Mouse (Mus musculus): ENCODE data around the gene Mkrn1.
A peak's percentile ranks its signal among the peaks of the same experiment; 100 is the strongest.

The Mkrn1 gene

DNA sequence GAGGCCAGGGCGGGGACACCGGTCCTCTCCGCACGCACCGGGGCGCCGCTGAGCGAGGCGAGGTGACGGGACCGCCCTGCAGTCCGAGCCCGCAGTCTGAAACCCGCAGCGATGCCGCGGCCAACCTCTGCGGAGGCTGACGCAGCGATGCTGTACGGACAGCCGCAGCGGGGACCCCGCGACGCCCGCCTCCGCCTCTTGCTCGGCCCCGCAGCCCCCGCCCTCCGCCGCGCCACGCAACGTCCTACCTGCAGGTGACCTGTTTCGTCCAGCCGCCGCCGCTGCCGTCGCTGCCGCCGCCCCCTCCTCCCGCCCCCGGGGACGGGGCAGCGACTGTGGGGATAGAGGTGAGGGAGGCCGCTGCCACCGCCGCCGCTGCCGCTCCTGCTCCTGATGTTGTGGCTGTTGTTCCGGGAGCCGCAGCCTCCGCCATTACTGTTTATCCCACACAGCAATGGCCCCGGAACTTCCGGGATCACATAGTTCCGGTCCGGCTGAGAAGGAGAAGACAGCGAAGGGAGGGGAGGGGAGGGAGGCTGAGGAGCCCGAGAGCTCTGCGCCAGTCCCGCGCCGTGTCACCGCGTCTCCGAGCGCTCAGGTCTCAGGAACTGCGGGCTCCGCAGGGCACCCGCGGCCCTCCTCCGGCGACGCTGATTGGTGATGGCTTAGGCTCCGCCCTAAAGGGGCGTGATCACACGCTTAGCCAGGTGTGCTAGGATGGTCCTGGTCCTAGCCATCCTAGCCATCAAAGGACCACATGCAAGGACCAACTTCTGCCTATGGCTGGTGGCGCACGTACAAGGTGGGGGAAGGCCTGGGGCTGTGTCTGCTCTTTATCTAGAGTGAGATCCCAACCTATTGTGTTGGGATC, at the start of gene Mkrn1:
Gene Mkrn1, minus strand, starts transcription at position 612 of the 871 bp plus-strand sequence.
- H3K27me3 ChIP-seq (ENCODE audit: control insufficient read depth, insufficient read depth, low read length, poor library complexity, severe bottlenecking), result no peaks in the 10 kb centered on the region; the same call in 1 of the 2 replicates
- no peaks in the 10 kb centered on the region for H3K36me3 ChIP-seq (ENCODE audit: control insufficient read depth, insufficient read depth, low read length, poor library complexity, severe bottlenecking)
- DNase-seq (ENCODE audit: low read depth, low spot score), result peak; percentile 86

DNA sequence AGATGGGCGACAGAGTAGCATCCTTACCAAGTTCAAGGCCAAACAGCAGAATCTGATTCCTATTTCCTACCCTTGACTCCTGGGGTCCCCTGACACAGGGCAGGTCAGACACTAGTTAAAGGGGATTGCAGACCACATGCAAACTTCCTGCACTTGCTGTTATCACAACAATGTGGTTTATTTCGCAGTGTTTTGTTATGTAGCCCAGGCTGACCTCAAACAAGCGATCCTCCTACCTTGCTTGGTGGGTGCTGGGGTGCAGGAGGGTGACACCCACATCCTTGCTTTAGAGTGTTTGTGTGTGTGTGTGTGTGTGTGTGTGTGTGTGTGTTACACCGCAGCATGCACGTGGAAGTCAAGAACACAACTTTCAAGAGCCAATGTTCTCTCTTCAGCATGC, 49.2 kb upstream of the Mkrn1 start:
- H3K36me3 ChIP-seq (ENCODE audit: control insufficient read depth, insufficient read depth, low read length, poor library complexity, severe bottlenecking), result no peaks in the 10 kb centered on the region
- no peak for DNase-seq (ENCODE audit: low read depth, low spot score)
- no peaks in the 10 kb centered on the region for H3K27me3 ChIP-seq (ENCODE audit: control insufficient read depth, insufficient read depth, low read length, poor library complexity, severe bottlenecking)

DNA sequence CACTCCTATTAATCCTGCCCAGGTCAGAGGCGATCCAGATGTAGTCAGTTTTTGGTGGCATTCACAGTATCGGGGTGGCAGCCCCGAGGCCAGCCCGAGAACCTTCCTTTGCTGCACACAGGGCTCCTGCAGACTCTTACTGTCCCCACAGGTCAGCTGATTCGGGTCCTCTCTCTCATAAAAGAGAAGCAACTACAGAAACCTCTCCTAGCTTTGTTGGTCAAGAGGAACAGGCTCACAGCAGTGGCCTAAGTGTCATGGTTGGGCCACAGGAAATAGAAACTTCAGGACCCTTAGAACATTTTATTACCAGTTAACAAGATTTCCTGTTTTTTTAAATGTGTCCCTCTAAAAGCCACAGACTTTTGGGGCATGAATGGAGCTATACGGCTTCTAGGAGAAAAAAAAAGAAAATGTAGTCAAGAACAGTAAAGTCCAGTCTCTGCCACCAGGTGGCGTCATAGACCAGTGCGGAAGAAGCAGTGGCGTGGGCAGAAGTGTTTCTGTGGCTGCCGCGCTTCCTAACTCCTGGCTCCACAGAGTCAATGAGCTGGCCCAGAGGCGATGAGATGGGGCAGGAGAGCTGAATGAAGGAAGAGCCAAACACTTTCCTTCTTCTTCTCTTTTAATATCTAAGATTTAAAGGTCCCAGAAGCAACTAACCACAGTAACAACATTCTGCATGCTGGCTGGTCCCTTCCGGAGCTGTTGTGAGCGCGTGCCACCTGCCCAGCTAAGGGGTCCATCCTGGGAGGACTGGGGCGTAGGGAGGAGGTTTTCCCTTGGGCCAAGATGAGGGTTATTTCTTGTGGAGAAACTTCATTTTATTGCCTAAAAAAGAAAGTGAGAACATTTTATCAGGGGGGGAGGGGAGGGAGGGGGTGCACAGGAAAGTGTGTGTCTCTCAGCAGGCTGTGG, 42.6 kb upstream of the Mkrn1 start:
- Histone ChIP-seq H3K36me3 (ENCODE audit: control insufficient read depth, insufficient read depth, low read length, poor library complexity, severe bottlenecking) (no peaks in the 10 kb centered on the region), H3K27me3 (ENCODE audit: control insufficient read depth, insufficient read depth, low read length, poor library complexity, severe bottlenecking) (no peaks in the 10 kb centered on the region)
- peak; percentile 87 for DNase-seq (ENCODE audit: low read depth, low spot score)

DNA sequence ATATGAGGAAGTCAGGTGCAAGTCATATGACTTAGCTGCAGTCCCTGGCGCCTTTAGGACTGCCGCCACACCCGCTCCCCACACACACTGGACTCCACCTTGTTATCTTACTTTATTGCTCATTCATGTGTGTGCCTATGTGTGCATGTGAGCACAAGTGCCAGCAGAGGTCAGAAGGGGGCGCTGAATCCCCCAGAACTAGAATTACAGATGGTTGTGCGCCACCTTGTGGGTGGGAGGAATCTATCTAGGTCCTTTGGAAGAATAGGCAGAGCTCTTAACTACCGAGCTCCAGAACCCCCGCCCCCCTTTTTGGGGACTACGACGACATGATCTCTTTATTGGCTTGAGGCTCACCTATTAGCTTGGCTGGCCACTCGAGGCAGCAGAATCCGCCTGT, 39.8 kb upstream of the Mkrn1 start:
- DNase-seq (ENCODE audit: low read depth, low spot score), result peak; percentile 38
- H3K36me3 ChIP-seq (ENCODE audit: control insufficient read depth, insufficient read depth, low read length, poor library complexity, severe bottlenecking), result no peaks in the 10 kb centered on the region

DNA sequence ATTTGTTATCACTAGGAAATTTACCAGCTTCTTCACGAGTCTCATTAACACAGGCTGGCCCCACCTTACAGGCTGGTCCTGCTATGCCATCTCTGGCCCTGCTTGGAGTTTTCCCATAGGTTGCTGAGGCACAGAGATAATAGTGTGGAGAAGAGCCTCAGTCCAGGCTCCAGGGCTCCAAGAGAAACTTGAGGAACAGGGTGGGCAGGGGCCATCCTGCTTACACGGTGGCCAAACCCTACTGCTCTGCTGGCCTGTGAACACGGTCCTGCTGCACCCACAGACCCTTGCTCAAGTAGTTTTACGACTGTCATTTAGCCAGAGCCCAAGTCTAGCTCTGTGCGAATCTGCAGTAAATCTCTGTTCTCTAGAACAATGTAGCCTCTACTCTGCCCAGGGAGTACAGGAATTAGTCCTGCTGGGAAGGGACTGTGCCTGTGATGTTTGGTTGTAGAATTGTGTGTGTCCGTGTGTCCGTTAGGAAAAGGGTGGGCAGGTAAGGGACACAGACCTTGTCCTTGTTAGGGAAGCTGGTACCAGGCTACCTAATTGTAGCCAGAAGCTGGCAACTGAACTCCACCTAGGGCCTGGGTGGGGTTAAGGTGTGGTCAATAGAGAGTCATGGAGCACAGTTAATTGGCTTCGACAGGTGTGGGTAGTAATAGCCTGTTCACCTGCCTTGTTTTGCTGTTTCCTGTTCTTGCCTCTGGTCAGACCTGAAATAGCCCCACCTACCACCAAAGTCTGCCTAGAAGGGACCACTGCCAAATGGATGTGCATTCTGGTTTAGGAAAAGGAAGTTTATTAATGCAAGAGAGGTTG, 35.3 kb upstream of the Mkrn1 start:
- DNase-seq (ENCODE audit: low read depth, low spot score), result no peak
- Histone ChIP-seq H3K27me3 (ENCODE audit: control insufficient read depth, insufficient read depth, low read length, poor library complexity, severe bottlenecking) (no peaks in the 10 kb centered on the region), H3K36me3 (ENCODE audit: control insufficient read depth, insufficient read depth, low read length, poor library complexity, severe bottlenecking) (no peaks in the 10 kb centered on the region)

More for the DNA sequence above, 39.8 kb upstream of the Mkrn1 start:
- no peaks in the 10 kb centered on the region for H3K27me3 ChIP-seq (ENCODE audit: control insufficient read depth, insufficient read depth, low read length, poor library complexity, severe bottlenecking)

DNA sequence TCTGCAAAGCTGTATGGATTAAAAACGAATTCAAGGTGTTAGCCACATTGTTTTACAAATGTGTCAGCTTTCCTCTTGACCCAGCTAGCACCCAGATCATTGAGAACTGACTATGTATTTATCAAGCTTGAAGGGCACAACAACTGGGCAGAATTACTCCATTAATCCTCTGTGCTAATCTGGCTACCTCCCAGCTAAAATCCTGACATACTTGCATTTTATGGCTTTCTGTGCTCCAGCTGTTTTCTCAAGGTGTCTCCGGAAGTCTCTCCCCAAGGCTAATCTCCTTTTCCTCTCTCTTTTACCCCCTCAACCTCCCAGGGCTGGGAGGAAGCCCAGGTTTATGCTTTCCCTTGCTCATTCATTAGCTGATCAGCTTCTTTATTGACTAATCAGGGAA, 34.4 kb upstream of the Mkrn1 start:
- DNase-seq (ENCODE audit: low read depth, low spot score), result no peak
- no peaks in the 10 kb centered on the region for H3K27me3 ChIP-seq (ENCODE audit: control insufficient read depth, insufficient read depth, low read length, poor library complexity, severe bottlenecking)
- H3K36me3 ChIP-seq (ENCODE audit: control insufficient read depth, insufficient read depth, low read length, poor library complexity, severe bottlenecking), result no peaks in the 10 kb centered on the region

DNA sequence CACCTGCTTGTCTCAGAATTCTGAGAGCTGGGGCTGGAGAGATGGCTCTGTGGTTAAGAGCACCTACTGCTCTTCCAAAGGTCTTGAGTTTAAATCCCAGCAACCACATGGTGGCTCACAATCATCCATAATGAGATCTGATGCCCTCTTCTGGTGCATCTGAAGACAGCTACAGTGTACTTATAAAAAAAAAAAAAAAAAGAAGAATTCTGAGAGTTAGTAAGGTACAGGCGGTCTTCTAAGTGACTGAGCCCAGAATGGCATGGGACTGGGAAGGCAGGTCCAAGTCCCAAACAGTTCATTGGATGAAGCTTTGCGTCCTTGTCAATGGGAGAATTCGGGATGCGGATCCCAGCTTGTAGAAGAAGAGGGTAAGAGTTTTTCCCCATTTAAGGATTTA, 33.3 kb upstream of the Mkrn1 start:
- H3K36me3 ChIP-seq (ENCODE audit: control insufficient read depth, insufficient read depth, low read length, poor library complexity, severe bottlenecking), result no peaks in the 10 kb centered on the region
- DNase-seq (ENCODE audit: low read depth, low spot score), result no peak
- H3K27me3 ChIP-seq (ENCODE audit: control insufficient read depth, insufficient read depth, low read length, poor library complexity, severe bottlenecking), result no peaks in the 10 kb centered on the region

DNA sequence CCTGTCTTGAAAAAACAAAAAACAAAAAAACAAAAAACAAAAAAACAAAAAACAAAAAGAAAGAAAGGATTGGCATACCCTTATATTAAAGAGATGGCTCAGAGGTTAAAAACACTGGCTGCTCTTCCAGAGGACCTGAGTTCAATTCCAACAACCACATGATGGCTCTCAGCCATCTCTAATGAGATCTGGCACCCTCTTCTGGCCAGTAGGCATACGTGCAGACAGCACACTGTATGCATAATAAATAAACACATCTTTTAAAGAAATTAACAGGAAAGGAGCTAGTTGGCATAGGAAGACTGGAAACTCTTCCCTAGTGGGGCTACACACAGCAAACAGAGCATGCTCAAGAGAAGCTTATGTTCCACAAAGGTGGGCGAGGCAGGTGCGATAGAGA, 30.8 kb upstream of the Mkrn1 start:
- DNase-seq (ENCODE audit: low read depth, low spot score), result peak; percentile 36
- Histone ChIP-seq H3K27me3 (ENCODE audit: control insufficient read depth, insufficient read depth, low read length, poor library complexity, severe bottlenecking) (no peaks in the 10 kb centered on the region), H3K36me3 (ENCODE audit: control insufficient read depth, insufficient read depth, low read length, poor library complexity, severe bottlenecking) (no peaks in the 10 kb centered on the region)

DNA sequence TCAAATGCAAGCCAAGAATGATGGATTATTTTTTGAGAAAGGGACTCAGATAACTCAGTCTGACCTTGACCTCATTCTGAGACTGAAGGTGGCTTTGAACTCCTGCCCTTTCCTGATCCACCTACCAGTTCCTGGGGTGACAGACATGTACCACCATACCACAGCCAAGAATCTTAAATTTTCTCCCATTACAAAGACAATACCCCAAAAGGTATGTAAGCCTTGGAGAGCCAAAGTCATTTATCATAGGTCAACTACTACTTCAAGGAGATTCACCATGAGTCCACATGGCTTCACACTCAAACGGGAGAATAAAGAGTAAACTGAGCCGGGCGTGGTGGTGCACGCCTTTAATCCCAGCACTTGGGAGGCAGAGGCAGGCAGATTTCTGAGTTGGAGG, 30.3 kb upstream of the Mkrn1 start:
- H3K27me3 ChIP-seq (ENCODE audit: control insufficient read depth, insufficient read depth, low read length, poor library complexity, severe bottlenecking), result no peaks in the 10 kb centered on the region
- DNase-seq (ENCODE audit: low read depth, low spot score), result no peak
- H3K36me3 ChIP-seq (ENCODE audit: control insufficient read depth, insufficient read depth, low read length, poor library complexity, severe bottlenecking), result no peaks in the 10 kb centered on the region

DNA sequence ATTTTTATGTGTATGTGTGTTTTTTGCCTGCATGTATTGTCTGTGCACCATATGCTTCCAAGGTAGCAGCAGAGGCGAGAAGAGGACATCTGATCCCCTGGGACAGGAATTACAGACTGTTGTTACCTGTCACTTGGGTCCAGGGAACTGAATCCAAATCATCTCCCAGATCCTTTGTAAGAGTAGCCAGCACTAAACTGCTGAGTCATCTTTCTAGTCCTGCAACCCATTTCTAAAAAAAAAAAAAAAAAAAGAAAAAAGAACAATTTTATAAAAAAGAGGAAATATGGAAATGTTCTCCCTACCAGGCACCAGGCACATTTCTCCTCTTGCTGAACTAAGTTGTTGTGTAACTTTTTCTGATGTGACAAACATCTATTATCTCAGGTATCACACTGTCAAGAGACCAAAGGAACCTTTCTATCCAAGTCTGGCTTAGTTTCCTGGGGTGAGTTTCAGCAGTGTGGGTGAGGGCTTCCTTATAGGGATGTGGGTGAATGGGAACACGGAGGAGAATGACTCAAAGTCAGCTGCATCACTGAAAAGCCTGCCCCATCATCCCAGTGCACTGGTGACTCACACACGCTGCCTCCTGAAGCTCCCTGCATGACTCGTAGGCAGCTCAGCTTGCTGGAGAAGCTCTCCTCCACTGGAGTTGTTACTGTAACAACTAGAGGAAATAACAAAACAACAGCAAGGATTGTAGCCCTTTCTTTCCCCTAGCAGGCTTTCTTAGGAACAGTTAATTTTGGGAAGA, 27.3 kb upstream of the Mkrn1 start:
- H3K27me3 ChIP-seq (ENCODE audit: control insufficient read depth, insufficient read depth, low read length, poor library complexity, severe bottlenecking), result no peaks in the 10 kb centered on the region
- DNase-seq (ENCODE audit: low read depth, low spot score), result no peak
- H3K36me3 ChIP-seq (ENCODE audit: control insufficient read depth, insufficient read depth, low read length, poor library complexity, severe bottlenecking), result no peaks in the 10 kb centered on the region

DNA sequence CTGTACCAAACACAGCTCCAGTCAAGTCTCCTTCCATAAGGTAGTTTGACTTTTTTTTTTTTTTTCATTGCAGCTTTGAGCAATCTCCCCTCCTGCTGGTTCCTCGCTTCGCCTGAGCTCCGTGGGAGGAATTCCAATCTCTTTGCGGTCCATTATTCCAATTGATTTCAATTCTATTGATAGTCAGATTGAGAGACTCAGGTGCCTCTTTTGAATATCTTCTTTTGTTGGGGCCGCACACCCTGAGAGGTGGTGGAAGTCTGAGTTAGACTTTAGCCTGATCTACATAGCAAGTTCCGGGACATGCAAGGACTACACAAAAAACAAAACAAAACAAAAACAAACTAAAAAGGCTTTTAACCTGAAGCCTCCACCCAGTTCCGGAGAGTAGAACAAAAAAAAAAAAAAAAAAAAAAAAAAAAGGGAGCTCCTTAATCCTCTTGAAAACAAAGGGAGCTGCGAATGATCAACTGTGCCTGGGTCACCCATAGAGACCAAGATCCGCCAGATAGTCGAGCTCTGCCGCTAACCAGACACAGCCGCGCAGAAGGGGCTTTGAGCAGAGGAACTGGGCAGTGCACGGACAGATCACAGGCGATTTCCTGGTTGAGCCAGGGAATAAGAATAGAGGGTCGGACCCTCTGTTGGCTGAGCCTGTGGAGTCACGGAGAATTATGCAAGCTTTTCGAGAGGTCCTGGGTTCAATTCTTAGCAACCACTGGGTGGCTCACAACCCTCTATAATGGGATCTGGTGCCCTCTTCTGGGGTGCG, 25.7 kb upstream of the Mkrn1 start:
- no peak for DNase-seq (ENCODE audit: low read depth, low spot score)
- H3K27me3 ChIP-seq (ENCODE audit: control insufficient read depth, insufficient read depth, low read length, poor library complexity, severe bottlenecking), result no peaks in the 10 kb centered on the region
- no peaks in the 10 kb centered on the region for H3K36me3 ChIP-seq (ENCODE audit: control insufficient read depth, insufficient read depth, low read length, poor library complexity, severe bottlenecking)

DNA sequence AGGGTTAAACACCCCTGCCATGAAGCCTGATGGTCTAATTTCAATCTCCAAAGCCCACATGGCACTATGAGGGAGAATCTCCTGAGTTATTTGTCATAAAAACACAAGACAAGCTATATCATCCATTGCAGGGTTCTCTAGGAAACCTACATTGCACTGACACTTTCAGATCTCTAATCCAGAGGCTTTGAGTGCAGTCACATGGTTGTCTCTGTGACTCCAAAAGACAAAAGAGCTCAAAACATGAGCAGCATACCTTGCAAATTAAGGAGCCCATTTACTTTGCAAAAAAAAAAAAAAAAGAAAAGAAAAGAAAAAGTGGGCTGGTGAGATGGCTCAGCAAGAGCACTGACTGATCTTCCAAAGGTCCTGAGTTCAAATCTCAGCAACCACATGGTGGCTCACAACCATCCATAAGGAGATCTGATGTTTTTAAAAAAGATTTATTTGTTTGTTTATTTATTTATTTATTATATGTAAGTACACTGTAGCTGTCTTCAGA, 22.6 kb upstream of the Mkrn1 start:
- DNase-seq (ENCODE audit: low read depth, low spot score), result no peak
- no peaks in the 10 kb centered on the region for H3K36me3 ChIP-seq (ENCODE audit: control insufficient read depth, insufficient read depth, low read length, poor library complexity, severe bottlenecking)
- no peaks in the 10 kb centered on the region for H3K27me3 ChIP-seq (ENCODE audit: control insufficient read depth, insufficient read depth, low read length, poor library complexity, severe bottlenecking)

DNA sequence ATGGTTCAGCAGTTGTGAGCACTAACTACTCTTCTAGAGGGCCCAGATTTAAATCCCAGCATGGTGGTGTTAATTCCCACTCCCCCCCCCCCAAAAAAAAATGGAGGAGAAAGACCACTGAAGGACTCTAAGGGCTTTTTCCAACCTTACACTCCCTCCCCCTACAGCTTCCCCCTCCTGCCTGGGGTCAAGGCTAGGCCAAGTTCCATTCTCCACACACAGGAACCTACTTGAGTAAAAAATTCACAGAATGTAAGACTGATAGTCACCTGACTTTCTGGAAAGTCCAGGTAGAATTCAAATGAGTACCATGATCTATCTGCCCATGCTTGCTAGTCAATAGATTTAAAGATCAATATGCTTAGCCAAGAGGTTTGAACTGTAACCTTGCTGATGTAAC, 19.9 kb upstream of the Mkrn1 start:
- no peaks in the 10 kb centered on the region for H3K27me3 ChIP-seq (ENCODE audit: control insufficient read depth, insufficient read depth, low read length, poor library complexity, severe bottlenecking)
- H3K36me3 ChIP-seq (ENCODE audit: control insufficient read depth, insufficient read depth, low read length, poor library complexity, severe bottlenecking), result no peaks in the 10 kb centered on the region
- DNase-seq (ENCODE audit: low read depth, low spot score), result no peak
